Mouse (Mus musculus): ENCODE measurements around the gene Gm10477. TPM values are rescaled to one million over a fixed set of nuclear protein-coding genes. Genes with fewer than 3 reads are reported as not detected.

Gene Gm10477
- not detected for polyA plus RNA-seq (2014; fragmentation: Illumina TruSeq; extraction: RNeasy Lipid Tissue Mini Kit (QIAGEN cat#74804); ENCODE audit: low read depth, low replicate concordance)

DNA sequence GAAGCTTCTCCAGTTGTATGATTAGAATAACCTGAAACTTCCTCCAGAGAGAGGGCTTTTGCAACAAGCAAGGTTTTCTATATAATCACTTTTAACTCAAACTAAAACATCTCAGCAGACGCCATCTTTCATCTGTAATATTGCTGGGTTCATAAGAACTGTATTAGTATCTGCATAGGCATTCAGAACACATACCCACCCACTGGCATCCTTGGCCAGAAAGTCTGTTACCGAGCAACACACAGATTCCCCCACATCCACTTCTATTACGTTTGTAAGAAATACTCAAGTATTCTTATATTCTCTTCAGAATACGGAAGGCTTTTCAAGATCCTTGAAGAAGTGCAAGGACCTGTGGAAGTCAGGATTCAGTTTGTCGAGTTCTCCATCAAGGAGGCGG lies at the start of gene Gm10477:
Gene Gm10477 (plus strand): TSS at position 301 of the 400 bp plus-strand sequence.

GRCm38 (mm10) chrX:56549506-56549905 lies 25.0 kb downstream of the Gm10477 start, which contains the start of gene Gm648:
TSS of gene Gm648 (minus strand) at chrX:56549606.

Other genes starting within 250 kb of the Gm10477 start
- gene Zfp449, start 178.3 kb upstream of the Gm10477 start, polyA plus RNA-seq (2014; fragmentation: Illumina TruSeq; extraction: RNeasy Lipid Tissue Mini Kit (QIAGEN cat#74804); ENCODE audit: low read depth, low replicate concordance), result 17.8 TPM
- gene Smim10l2a, start 150.2 kb upstream of the Gm10477 start, polyA plus RNA-seq (2014; fragmentation: Illumina TruSeq; extraction: RNeasy Lipid Tissue Mini Kit (QIAGEN cat#74804); ENCODE audit: low read depth, low replicate concordance), result not detected
- gene Gm2174, start 76.8 kb upstream of the Gm10477 start, polyA plus RNA-seq (2014; fragmentation: Illumina TruSeq; extraction: RNeasy Lipid Tissue Mini Kit (QIAGEN cat#74804); ENCODE audit: low read depth, low replicate concordance), result not detected
- 93.3 TPM for gene Ints6l, start 69.9 kb upstream of the Gm10477 start, polyA plus RNA-seq (2014; fragmentation: Illumina TruSeq; extraction: RNeasy Lipid Tissue Mini Kit (QIAGEN cat#74804); ENCODE audit: low read depth, low replicate concordance)
- not detected for gene Gm648, start 24.9 kb downstream of the Gm10477 start, polyA plus RNA-seq (2014; fragmentation: Illumina TruSeq; extraction: RNeasy Lipid Tissue Mini Kit (QIAGEN cat#74804); ENCODE audit: low read depth, low replicate concordance)
- 140 TPM for gene Mmgt1, start 73.3 kb downstream of the Gm10477 start, polyA plus RNA-seq (2014; fragmentation: Illumina TruSeq; extraction: RNeasy Lipid Tissue Mini Kit (QIAGEN cat#74804); ENCODE audit: low read depth, low replicate concordance)
- gene Slc9a6, start 85.0 kb downstream of the Gm10477 start, polyA plus RNA-seq (2014; fragmentation: Illumina TruSeq; extraction: RNeasy Lipid Tissue Mini Kit (QIAGEN cat#74804); ENCODE audit: low read depth, low replicate concordance), result 96.5 TPM
- 72.8 TPM for gene Fhl1, start 207.0 kb downstream of the Gm10477 start, polyA plus RNA-seq (2014; fragmentation: Illumina TruSeq; extraction: RNeasy Lipid Tissue Mini Kit (QIAGEN cat#74804); ENCODE audit: low read depth, low replicate concordance)

Data from adrenal gland, adult 10 weeks (tissue).